ENCODE assay signal across 8 mouse cellular contexts in genomic region chr19:60756192-60757098, GRCm38 (mm10). TPM values are rescaled to one million over a fixed set of nuclear protein-coding genes. Genes with fewer than 3 reads are reported as not detected.
DNase-seq lines count a peak whose midpoint lies in the region; ATAC-seq and TF ChIP-seq lines count a peak whose summit lies in the region.

No protein-coding gene starts in this region.

- peak overlapping the region; percentile 99 for H3K4me2 ChIP-seq in limb, embryonic 13.5 days (replicated peaks)
- H3K4me2 ChIP-seq in midbrain, embryonic 14.5 days (ENCODE audit: low read length): peak overlapping the region; percentile 88

- peak overlapping the region; percentile 72 for H3K9ac ChIP-seq in limb, embryonic 13.5 days
- H3K9ac ChIP-seq in midbrain, embryonic 14.5 days (replicated peaks; ENCODE audit: low read length): peak overlapping the region; percentile 75

- 0 out of 2 replicates have a peak, but pooled peaks cover 3% of the 10 kb centered on the region for H3K4me1 ChIP-seq in kidney, adult 2 months (ENCODE audit: control insufficient read depth, insufficient read depth, low read length)
- peaks cover 17% of the 10 kb centered on the region for H3K4me1 ChIP-seq in limb, embryonic 13.5 days
- peaks cover 18% of the 10 kb centered on the region for H3K4me1 ChIP-seq in midbrain, embryonic 14.5 days (ENCODE audit: control insufficient read depth, insufficient read depth, low read length)

- peak overlapping the region; percentile 88 for H3K4me3 ChIP-seq in gastrocnemius, adult 2 months
- peak overlapping the region; percentile 62 for H3K4me3 ChIP-seq in kidney, adult 2 months (ENCODE audit: insufficient read depth, low read depth, low read length)
- H3K4me3 ChIP-seq in limb, embryonic 13.5 days: peak overlapping the region; percentile 70
- peak overlapping the region; percentile 76 for H3K4me3 ChIP-seq in midbrain, embryonic 14.5 days (replicated peaks; ENCODE audit: low read depth, low read length)

- H3K27ac ChIP-seq in gastrocnemius, adult 2 months: no peak overlapping the region
- H3K27ac ChIP-seq in kidney, adult 2 months (ENCODE audit: insufficient read depth, low read depth, low read length): no peak overlapping the region
- no peak overlapping the region for H3K27ac ChIP-seq in limb, embryonic 13.5 days
- peak overlapping the region; percentile 93 for H3K27ac ChIP-seq in midbrain, embryonic 14.5 days (replicated peaks; ENCODE audit: low read depth, low read length)

- H3K36me3 ChIP-seq in kidney, adult 2 months (ENCODE audit: control insufficient read depth, insufficient read depth, low read length): no peaks in the 10 kb centered on the region
- H3K36me3 ChIP-seq in limb, embryonic 13.5 days: peaks cover 10% of the 10 kb centered on the region
- peaks cover 16% of the 10 kb centered on the region for H3K36me3 ChIP-seq in midbrain, embryonic 14.5 days (ENCODE audit: control insufficient read depth, insufficient read depth, low read length)

- no peak for TF ChIP-seq POLR2A in kidney, adult 2 months (IDR thresholded peaks at IDR 0.05; ENCODE audit: low read depth, low read length)

- under 1% methylated on average over 107 of the region's 115 CpGs for WGBS in kidney, adult 2 months
- under 1% methylated on average over 106 of the region's 115 CpGs for WGBS in limb, embryonic 13.5 days
- under 1% methylated on average over 108 of the region's 115 CpGs for whole genome bisulfite sequencing in midbrain, embryonic 14.5 days

- TF ChIP-seq CTCF in gastrocnemius, adult 2 months (IDR thresholded peaks at IDR 0.05): no peak
- TF ChIP-seq CTCF in kidney, adult 2 months (conservative IDR thresholded peaks at IDR 0.05; ENCODE audit: insufficient read depth, insufficient read length, low read depth, low read length): no peak

- DNase-seq in gastrocnemius, adult 2 months: peak; percentile 42
- DNase-seq in gastrocnemius, adult 18-20 months (ENCODE audit: low spot score): no peak
- DNase-seq in gastrocnemius, postnatal 4 days (ENCODE audit: low spot score in 2 of 2): peak; percentile 31 to 43
- peak; percentile 58 for DNase-seq in kidney, adult 2 months
- DNase-seq in midbrain, embryonic 14.5 days: peak; percentile 87
- DNase-seq in spleen, postnatal 14 days (ENCODE audit: low spot score in 2 of 2): peak; percentile 42 to 51

- intact Hi-C loops in gastrocnemius, adult 2 months (cut with DNase I): no loop called here

- H3K27me3 ChIP-seq in kidney, adult 2 months (replicated peaks; ENCODE audit: control insufficient read depth, insufficient read depth, low read length): no peaks in the 10 kb centered on the region
- H3K27me3 ChIP-seq in limb, embryonic 13.5 days: peaks cover 28% of the 10 kb centered on the region
- peaks cover 10% of the 10 kb centered on the region; the same call in 1 of the 2 replicates for H3K27me3 ChIP-seq in midbrain, embryonic 14.5 days (ENCODE audit: control insufficient read depth, insufficient read depth, low read length)

- ATAC-seq in common myeloid progenitor, adult 5-6 weeks (replicated peaks; ENCODE audit: low read depth, poor library complexity, severe bottlenecking): peak; percentile 23
- peak; percentile 60 for ATAC-seq in limb, embryonic 13.5 days (ENCODE audit: low FRiP score, low read depth)
- peak; percentile 82 for ATAC-seq in midbrain, embryonic 14.5 days (ENCODE audit: low FRiP score, low TSS enrichment)

- H3K9me3 ChIP-seq in limb, embryonic 13.5 days: no peaks in the 10 kb centered on the region
- no peaks in the 10 kb centered on the region for H3K9me3 ChIP-seq in midbrain, embryonic 14.5 days (ENCODE audit: control insufficient read depth, low read length)

RNA-seq across cellular contexts. Expression of gene Nanos1, which starts 0.7 kb away (rescaled TPM):
- under 1 TPM in 1 of 2 experiments, not detected in 1; 0.08 TPM for total RNA-seq in gastrocnemius, adult 2 months (2021)
- total RNA-seq in gastrocnemius, adult 18-20 months (2021): under 1 TPM in 1 of 2 experiments, not detected in 1; 0.07 TPM
- 1.4 and 1.5 TPM in 2 replicates for total RNA-seq in common myeloid progenitor, adult 5-6 weeks (2017)
- total RNA-seq in gastrocnemius, postnatal 4 days (2021): under 1 TPM; 0.70 to 0.76 TPM
- 0.08 and 0.13 TPM in 2 replicates for polyA plus RNA-seq in kidney, adult 2 months (2012; rRNA removed)
- 1.2 and 1.6 TPM in 2 replicates for polyA plus RNA-seq in limb, embryonic 13.5 days (2015; fragmentation: Nextera tagmentation; extraction: Ambion mirVana)
- 23.0 and 30.5 TPM in 2 replicates for polyA plus RNA-seq in midbrain, embryonic 14.5 days (2014; fragmentation: Nextera tagmentation; extraction: Ambion mirVana)

RNA-seq across cellular contexts. Expression of gene Eif3a, which starts 34.0 kb away (rescaled TPM):
- total RNA-seq in gastrocnemius, adult 2 months (2021): 100 to 1,000 TPM in 1 of 2 experiments, 10 to 100 TPM in 1; 91.5 to 101 TPM
- 10 to 100 TPM; 83.7 to 95.7 TPM for total RNA-seq in gastrocnemius, adult 18-20 months (2021)
- 459 and 477 TPM in 2 replicates for total RNA-seq in common myeloid progenitor, adult 5-6 weeks (2017)
- total RNA-seq in gastrocnemius, postnatal 4 days (2021): 100 to 1,000 TPM; 123 to 135 TPM
- 22.6 and 29.1 TPM in 2 replicates for polyA plus RNA-seq in kidney, adult 2 months (2012; rRNA removed)
- polyA plus RNA-seq in limb, embryonic 13.5 days (2015; fragmentation: Nextera tagmentation; extraction: Ambion mirVana): 160 and 162 TPM in 2 replicates
- polyA plus RNA-seq in midbrain, embryonic 14.5 days (2014; fragmentation: Nextera tagmentation; extraction: Ambion mirVana): 122 and 140 TPM in 2 replicates

RNA-seq across cellular contexts. Expression of gene Fam45a, which starts 54.9 kb away (rescaled TPM):
- total RNA-seq in gastrocnemius, adult 2 months (2021): 10 to 100 TPM; 11.2 to 12.2 TPM
- 10 to 100 TPM; 11.9 to 12.4 TPM for total RNA-seq in gastrocnemius, adult 18-20 months (2021)
- 19.9 and 27.8 TPM in 2 replicates for total RNA-seq in common myeloid progenitor, adult 5-6 weeks (2017)
- total RNA-seq in gastrocnemius, postnatal 4 days (2021): 10 to 100 TPM; 23.4 to 24.1 TPM
- 12.7 and 17.2 TPM in 2 replicates for polyA plus RNA-seq in kidney, adult 2 months (2012; rRNA removed)
- 38.1 and 42.7 TPM in 2 replicates for polyA plus RNA-seq in limb, embryonic 13.5 days (2015; fragmentation: Nextera tagmentation; extraction: Ambion mirVana)
- 48.4 and 52.5 TPM in 2 replicates for polyA plus RNA-seq in midbrain, embryonic 14.5 days (2014; fragmentation: Nextera tagmentation; extraction: Ambion mirVana)

Comparison
In these comparisons a context has a peak if more than half of its experiments do, and no peak if none do; other contexts are left out.
1. ATAC-seq: peak in every context shown above with its lines; median percentile 82 in midbrain, embryonic 14.5 days; 60 in limb, embryonic 13.5 days; 23 in common myeloid progenitor, adult 5-6 weeks.